Mouse (Mus musculus) c-Kit-positive CD71-positive TER-119-positive erythroid progenitor cells, embryonic 14.5 days (primary cell): ENCODE measurements around the gene Tmprss6.

Source experiments
- DNase-seq: peaks from one replicate; pipeline ENCODE4 v3.0.0-alpha.2; 2013; ENCODE audit warnings: low spot score

Gene Tmprss6

DNA sequence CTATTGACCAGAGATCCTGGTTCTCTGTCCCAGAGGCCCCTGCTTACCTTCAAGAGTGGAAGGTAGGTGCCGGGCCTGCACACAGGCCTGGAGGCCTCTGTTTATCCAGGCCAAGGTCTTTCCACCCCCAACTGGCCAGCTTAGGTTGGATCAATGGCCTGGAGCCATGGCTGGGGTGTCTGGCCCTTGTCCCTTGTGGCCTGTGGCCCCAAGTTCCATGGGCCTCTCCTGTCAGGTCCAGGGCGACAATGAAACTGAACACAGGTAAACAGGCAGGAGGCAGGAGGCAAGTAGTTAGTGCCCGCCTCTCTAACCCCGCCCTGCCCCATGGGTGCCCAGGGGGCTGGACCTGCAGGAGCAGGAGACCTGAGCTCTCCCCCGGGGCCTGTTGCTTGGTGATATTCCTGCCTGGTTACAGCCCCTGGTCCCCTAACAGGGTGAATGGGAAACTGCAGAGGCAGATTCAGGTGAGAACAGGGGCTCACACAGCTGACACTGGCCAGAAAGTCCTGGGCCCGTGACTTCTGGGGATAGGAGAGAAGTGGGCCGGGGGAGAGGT, at the start of gene Tmprss6:
Tmprss6 (minus strand) TSS at position 256 of the 559 bp plus-strand sequence.
- DNase-seq = no peak

DNA sequence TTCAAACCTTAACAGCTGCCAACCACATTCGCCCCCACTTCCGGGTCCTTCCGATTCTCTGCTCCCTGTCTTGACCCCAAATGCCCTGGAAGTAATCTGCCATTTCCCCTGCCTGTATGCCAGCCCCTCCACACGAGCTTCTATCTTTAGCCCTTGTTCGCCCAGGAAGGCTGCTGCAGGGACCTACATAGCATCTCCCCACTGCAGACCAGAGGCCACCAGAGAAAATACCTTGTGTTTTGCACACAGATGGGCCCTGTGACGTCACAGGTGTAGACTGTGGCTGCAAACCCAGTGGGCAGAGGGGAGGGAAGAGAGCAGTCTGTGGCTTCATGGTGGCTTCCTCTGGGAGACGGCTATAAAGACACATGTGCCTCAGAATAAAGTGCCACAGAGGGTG, 49.8 kb upstream of the Tmprss6 start:
- DNase-seq = no peak

DNA sequence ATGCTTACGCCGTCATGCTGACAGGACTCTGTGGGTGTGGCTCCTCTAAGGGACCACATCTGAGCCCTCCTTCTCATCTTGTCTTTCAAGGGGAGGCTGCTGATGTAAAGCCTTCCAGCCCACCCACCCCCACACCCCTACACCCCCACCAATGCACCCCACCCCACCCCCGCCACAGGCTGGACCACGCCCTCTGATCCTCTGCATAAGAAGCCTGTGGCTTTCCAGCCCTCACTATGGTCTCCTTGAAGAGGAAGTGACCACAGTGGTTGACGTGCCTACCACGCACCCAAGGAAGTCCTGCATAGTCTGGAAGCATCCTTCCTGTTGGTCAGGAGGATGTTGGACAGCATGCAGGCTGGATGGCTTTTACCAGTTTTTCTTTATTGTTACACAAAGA, 47.3 kb upstream of the Tmprss6 start:
- DNase-seq = no peak

GRCm38 (mm10) chr15:78514393-78515146, 46.1 kb upstream of the Tmprss6 start:
- DNase-seq = peak; percentile 68

- DNase-seq = no peak
These were observed 44.6 kb upstream of the Tmprss6 start for GRCm38 (mm10) chr15:78513019-78513418.

GRCm38 (mm10) chr15:78511951-78512350, 43.5 kb upstream of the Tmprss6 start:
- DNase-seq = no peak

DNA sequence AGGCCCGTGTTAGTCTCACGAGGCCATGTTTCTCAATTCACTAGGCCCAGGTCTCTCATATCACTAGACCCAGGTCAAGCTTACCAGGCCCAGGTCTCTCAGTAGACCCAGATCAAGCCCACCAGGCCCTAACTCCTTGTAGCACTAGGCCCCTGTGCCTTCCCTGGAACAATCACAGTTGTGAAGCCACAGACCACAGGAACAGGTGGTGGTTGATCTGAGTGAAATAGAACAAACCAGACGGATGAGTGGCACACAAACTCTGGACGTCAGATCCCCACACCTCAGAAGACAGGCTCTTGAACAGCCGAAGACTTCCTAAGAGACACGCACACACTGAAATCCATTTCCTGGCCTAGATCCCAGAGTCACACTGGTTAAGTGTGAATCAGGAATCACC, 42.3 kb upstream of the Tmprss6 start:
- DNase-seq = no peak

DNA sequence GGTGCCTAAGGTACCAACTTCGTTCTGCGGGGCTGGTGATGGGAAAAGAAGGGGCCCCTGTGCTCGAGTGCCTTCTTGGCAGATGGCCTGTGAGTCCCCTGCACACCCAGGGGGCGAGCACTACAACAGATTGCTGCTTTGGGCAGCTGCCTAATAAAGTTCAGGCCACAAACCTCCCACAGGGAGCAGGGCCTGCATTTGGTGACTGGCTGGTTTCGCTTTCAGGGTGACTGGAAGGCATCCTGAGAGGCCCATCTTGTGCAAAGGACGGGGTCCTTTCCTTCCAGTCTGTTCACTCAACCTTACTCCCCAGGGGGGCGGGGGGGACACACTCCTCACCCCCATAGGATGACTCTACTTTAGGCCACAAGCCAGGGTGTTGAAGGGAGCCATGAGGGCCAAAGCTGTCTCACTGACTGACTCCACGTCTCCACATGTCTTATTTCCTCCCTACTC, 41.7 kb upstream of the Tmprss6 start:
- no peak for DNase-seq

- no peak for DNase-seq
These were observed 41.0 kb upstream of the Tmprss6 start for GRCm38 (mm10) chr15:78509297-78509899.

DNA sequence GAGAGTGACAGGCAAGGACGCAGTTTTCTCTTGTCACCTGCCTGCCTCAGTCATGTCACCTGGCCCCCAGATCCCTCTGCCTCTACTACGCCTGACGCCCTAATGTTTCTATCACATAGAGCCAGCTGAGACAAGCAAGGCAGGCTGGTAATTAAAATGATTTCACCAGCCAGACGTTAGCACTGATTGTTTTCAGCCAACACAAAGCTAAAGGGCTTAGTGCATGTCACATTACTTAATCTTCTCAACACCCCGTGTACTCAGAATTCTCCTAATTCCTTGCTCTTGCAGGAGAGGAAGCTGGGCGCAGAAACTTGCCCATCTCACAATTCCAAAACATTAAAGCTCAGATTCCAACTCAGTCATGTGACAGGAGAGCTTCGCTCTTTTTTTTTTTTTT, 40.0 kb upstream of the Tmprss6 start:
- DNase-seq = no peak

GRCm38 (mm10) chr15:78505541-78505940, 37.1 kb upstream of the Tmprss6 start:
- no peak for DNase-seq

GRCm38 (mm10) chr15:78504816-78505215, 36.4 kb upstream of the Tmprss6 start:
- no peak for DNase-seq

DNA sequence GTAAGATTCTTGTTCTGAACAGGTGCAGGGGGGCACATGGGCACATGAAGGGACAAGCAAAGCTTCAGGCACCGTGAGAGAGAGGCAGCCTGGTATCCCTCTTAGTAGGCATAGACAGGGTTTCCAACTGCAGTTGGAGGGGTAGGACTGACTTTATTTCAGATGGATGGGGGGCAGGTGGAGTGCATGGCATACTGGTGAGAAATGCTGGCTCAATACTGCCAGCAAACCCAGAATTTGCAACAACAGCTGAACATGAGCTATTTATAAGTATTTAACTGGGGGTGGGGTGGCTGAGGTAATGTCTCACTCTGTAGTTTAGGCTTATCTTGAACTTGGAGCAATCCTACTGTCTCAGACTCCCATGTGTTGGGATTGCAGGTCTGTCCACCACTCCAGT, 35.6 kb upstream of the Tmprss6 start:
- no peak for DNase-seq

DNA sequence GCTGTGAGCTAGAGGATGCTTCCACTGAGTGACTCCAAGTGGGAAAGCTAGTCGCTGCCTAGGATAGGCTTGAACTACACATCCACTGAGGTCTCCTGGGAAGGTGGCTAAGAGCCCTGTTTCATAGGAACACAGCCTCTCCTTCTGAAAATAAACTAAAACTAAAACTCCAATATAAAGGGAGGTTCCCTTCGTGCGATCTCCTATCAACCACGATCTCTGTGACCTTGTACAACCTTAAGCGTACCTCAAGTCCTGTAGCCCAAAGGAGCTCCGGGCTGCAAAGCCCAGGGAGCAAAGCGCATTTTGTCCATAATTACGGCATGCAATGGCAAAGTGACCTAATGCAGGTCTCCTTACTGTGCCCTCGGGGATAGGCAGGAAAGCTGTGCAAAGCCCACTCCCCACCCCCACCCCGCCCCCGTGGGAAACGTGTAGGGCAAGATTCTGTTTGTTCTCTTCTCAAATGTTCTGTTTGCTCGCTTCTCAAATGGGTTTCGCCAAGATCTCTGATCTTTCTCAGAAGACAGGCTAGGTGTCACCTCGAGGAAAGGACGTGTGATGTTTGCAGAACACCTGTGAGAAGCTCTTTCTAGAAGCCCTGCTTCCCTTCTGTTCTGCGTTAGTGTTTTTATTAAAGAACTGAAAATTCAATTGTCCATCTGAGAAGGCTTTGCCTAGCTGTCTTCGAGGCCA, 34.2 kb upstream of the Tmprss6 start:
- no peak for DNase-seq

GRCm38 (mm10) chr15:78494968-78495406, 26.6 kb upstream of the Tmprss6 start, which contains the start of gene Il2rb:
Gene Il2rb, minus strand, starts transcription at chr15:78495271.
- DNase-seq = no peak

DNA sequence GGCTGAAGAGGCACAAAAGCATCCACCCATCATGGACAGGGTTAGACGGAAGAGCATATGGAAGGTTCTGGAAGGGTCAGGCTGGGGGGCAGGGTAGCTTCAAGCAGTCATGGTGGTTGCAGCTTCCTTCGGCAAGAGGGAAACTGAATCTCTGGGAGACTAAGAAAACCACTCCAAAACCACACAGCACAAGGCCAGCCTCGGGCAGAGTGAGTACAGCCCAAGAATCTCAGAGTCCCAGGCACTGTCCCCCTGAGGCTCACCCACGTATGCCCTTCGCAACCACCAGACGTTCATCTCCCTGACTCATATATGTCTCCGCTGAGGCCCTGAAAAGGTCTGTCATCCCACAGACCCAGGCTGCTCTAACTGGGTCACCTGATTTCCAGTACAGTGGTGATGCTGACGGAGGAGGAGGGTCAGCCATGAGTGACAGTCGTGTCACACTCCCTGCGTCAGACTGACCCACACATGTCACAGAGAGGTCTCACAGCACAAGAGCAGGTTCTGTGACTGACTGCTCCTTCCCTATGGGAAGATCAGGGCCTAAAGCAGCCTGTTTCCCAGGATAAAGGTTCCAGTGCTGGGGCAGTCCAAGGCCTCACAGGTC, 25.1 kb upstream of the Tmprss6 start:
- DNase-seq = no peak

DNA sequence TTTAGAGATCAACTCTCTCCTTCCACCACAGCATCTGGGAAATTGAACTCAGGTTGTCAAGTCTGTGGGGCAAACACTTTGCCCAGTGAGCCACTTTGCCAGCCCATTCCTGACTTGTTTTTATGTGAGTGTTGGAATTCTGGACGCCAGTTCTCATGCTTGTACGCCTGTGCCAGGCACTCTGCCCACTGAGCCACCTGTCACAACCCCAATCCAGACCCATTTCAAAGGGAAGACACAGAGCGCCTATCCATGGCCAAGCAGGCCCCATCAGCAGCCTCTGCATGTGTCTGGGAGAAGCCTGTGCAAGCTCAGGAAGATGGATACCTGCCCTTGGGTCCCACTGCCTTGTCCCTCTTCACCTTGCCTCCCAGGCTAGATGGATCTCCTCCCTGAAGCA, 22.9 kb upstream of the Tmprss6 start:
- no peak for DNase-seq

DNA sequence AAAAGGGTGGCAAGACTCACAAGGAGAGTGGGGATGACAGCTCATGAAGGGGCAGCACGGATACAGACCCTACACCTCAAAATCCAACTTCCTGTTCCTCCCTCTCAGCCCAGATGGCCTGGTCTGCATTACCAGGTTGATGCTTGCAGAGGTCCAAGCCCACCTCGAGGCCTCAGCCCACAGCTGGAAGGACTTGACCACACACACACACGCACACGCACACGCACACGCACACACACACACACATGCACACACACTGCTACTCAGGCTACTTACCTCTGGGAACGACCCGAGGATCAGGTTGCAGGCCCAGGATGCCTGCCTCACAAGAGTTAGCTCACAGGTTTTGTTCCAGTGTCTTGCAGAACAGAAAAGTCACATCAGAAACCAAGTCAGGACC, 21.5 kb upstream of the Tmprss6 start:
- DNase-seq = no peak

GRCm38 (mm10) chr15:78489248-78489647, 20.8 kb upstream of the Tmprss6 start:
- no peak for DNase-seq

DNA sequence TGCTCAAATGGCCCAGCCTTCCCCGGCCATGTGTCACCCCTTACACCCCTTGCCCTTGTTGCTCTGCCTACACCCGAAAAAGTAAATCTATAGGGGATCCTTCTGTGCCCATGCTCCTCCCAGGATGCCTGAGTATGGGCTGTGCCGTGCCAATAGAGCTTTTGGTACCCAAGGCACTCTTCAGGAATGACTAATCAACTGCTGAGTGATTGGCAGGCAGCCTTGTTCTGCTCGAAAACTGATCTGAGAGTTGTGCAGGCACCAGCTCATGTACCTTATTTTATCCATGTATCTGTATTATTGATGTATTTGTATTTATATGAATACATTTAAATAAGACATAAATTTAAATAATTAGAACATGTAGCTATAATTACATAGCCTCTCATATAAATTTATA, 18.6 kb upstream of the Tmprss6 start:
- no peak for DNase-seq

DNA sequence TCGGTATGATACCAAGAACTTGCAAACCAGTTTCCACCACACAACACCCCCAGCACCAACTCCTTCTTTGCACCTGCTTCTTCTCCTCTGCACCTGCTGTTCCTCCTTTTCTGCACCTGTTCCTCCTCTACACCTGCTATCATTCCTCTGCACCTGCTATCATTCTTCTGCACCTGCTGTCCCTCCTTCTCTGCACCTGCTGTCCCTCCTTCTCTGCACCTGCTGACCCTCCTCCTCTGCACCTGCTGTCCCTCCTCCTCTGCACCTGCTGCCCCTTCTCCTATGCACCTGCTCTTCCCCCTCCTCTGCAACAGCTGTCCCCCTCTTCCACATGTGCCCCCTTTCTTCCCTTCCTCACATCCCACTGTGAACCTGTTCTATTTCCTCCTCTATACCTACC, 18.1 kb upstream of the Tmprss6 start:
- no peak for DNase-seq

- DNase-seq = no peak
These were observed 14.9 kb upstream of the Tmprss6 start for GRCm38 (mm10) chr15:78483311-78483710.
